Mouse (Mus musculus): Measurements from ENCODE around the gene Cdc25a. TPM values are rescaled to one million over a fixed set of nuclear protein-coding genes. Genes with fewer than 3 reads are reported as not detected.

Gene Cdc25a
- total RNA-seq, 2 experiments from 2014 or later = 4.3 to 5.0 TPM

DNA sequence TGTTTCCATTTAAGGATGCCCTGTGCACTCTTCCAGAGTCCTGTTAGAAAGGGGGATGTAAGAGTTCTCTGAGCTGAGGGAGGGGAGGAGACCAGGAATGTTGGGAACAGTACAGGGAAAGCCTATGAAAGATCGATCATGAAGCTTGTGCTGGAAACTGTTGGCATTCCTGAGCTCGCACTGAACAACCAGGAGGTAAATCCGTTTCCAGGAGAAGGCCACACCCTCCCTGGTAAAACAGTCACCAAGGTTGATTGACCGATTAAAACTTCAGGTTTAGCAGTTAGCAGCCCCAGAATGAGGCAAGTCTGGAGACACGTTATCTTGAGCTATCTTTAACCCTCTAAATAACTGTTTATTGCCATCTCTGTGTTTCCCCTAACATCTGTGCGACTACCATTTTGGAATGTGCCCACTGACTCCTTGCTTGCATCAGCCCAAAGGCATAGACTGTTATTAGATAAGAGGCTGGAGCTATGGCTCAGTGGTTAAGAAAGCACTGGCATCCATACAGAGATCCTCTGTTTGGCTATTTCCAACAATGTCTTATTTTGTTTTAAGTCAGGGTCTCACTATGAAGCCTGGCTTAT lies 4.3 kb upstream of the Cdc25a start:
- intact Hi-C loops (cut with DNase I) = no loop called here
- no peak overlapping the region for H3K27ac ChIP-seq

DNA sequence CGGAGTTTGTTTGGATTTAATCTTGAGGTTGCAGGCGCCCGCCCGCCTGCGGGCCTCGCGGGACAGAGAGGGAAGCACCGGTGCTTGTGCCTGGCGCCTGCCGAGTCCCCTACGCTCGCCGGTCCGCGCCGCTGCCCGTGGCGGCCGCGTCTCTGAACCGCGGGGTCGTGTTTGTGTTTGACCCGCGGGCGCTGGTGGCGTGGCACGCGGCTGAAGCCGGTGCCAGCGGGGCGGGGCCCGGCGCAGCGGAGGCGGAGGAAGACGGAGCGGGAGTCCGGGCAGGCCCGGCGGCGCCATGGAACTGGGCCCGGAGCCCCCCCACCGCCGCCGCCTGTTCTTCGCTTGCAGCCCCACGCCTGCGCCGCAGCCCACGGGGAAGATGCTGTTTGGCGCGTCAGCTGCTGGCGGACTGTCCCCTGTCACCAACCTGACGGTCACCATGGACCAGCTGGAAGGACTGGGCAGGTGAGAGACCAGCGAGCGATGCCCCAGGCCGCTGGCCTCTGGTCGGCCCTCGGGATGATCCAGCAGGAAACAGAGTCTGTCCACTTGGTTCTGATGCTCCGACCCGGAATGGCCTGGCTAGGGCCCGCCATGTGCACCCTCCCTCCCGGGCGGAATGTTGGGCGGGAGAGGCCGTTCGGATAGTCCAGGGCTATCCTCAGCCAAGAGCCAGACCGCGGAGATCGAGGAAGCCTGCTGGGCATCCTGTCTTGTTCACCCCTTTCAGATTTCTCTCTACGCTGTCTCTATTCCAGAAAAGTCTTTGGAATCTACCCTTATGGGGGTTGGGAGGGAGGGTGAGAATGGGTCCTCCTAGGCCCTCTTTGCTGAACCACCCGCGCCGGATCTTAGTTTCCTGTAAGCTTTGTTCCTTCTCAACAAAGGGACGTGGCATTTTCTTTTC lies 569 bp downstream of the Cdc25a start:
- Histone ChIP-seq H3K27ac (peak overlapping the region; percentile 87), H3K4me3 (peak overlapping the region; percentile 86)
- TF ChIP-seq CTCF (IDR thresholded peaks at IDR 0.05) = no peak
- DNase-seq = peak; percentile 84
- intact Hi-C loops (cut with DNase I) = no loop called here

More for the DNA sequence above, 4.3 kb upstream of the Cdc25a start:
- TF ChIP-seq CTCF (IDR thresholded peaks at IDR 0.05) = no peak
- DNase-seq = no peak
- no peak overlapping the region for H3K4me3 ChIP-seq

DNA sequence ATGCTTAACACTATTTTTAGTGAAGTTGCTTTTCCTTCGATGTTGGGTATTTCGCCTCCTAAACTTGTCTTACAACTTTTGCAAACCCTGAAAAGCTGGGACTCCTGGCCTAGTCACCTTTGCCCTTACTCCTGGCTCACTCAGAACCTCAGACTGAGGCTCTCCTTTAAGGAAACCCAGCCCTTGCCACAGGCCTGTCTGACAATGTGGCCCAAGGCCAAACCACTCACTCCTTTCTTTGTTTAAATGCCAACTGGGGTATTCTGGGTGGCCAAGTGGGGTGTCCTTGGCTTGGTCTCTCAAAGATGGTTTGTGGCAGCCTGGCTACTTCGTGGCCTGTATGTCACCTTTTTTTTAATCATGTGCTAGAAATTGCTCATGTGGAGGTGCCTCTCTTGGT lies 1.4 kb downstream of the Cdc25a start:
- no peak for TF ChIP-seq CTCF (IDR thresholded peaks at IDR 0.05)
- peak overlapping the region; percentile 87; the same call in 1 of the 2 replicates for H3K27ac ChIP-seq
- peak overlapping the region; percentile 86 for H3K4me3 ChIP-seq
- no peak for DNase-seq
- intact Hi-C loops (cut with DNase I) = no loop called here

DNA sequence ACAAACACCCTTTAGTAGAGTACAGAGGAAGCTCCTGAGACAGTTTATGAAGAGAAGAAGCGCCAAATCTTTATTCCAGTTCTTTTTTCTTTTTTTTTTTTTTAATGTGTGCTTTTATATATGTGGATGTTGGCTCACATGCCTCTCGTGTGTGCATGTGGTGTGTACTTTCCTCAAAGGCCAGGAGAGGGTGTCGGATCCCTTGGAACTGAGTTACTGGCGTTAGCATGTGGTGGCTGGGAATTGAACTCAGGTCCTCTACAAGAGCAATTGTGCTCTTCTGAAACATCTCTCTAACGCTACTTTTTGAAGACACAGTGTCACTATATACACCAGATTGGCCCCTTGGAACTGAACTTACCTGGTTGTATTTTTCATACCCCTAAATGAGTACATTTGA lies 2.3 kb downstream of the Cdc25a start:
- TF ChIP-seq CTCF (IDR thresholded peaks at IDR 0.05) = no peak
- Histone ChIP-seq H3K27ac (no peak overlapping the region), H3K4me3 (no peak overlapping the region)
- DNase-seq = no peak
- intact Hi-C loops (cut with DNase I) = no loop called here

DNA sequence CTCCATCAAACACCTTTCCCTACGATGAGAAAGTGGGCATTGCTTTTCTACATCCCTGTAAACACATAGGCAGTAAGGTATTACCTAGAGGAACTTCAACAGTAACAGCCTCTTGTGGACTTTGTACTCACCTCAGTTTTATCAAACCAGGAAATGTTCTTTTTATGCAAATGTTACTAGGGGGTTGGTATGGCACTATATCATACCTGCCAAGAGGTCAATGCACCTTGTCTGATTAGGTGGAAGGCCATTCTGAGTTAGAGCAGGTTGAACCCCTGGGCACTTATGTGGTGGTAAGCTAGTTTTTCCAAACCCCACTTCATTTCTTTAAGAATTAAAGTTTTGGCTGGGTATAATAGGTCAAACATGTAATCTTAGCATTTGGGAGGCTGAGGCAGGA lies 3.9 kb downstream of the Cdc25a start:
- no peak for TF ChIP-seq CTCF (IDR thresholded peaks at IDR 0.05)
- intact Hi-C loops (cut with DNase I) = no loop called here
- DNase-seq = no peak
- no peak overlapping the region for H3K27ac ChIP-seq
- no peak overlapping the region for H3K4me3 ChIP-seq

DNA sequence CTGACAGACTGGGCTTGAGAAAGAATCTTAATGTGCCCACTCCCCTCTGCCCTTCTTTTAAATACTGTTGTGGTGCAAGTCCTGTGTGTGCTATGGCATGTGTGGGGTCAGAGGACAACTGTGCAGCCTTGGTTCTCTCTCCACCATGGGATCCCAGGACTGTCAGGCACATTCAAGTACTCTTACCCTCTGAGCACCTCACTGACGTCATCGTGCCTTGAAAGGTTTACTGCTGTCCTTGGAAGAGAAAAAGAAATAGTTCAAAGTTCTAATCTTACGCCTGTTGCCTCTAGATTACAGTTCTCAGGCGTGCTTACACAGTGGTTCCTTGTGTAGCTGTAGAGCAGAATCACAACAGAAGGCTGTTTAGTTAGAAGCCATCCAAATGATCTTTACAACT lies 10.9 kb downstream of the Cdc25a start:
- no peak overlapping the region for H3K27ac ChIP-seq
- no peak for TF ChIP-seq CTCF (IDR thresholded peaks at IDR 0.05)
- intact Hi-C loops (cut with DNase I) = no loop called here
- no peak for DNase-seq
- no peak overlapping the region for H3K4me3 ChIP-seq

DNA sequence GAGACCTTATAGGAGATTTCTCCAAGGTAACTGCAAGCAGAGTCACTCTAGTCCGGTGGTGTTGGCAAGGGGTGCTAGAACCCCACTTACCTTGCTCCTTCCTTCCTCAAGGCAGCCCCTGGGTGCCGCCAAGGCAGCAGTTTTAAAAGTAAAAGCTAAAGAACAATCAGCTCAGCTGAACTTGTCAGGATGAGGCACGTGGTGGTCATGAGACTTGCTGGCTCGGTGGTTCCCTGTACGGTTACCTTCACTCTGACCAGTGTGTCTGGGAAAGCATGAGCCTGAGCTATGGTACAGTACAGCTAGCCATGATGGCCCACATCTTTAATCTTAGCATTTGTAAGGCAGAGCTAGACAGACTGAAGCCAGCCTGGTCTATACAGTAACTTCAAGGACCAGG lies 11.9 kb downstream of the Cdc25a start:
- H3K4me3 ChIP-seq = no peak overlapping the region
- H3K27ac ChIP-seq = no peak overlapping the region
- no peak for DNase-seq
- intact Hi-C loops (cut with DNase I) = no loop called here
- no peak for TF ChIP-seq CTCF (IDR thresholded peaks at IDR 0.05)

DNA sequence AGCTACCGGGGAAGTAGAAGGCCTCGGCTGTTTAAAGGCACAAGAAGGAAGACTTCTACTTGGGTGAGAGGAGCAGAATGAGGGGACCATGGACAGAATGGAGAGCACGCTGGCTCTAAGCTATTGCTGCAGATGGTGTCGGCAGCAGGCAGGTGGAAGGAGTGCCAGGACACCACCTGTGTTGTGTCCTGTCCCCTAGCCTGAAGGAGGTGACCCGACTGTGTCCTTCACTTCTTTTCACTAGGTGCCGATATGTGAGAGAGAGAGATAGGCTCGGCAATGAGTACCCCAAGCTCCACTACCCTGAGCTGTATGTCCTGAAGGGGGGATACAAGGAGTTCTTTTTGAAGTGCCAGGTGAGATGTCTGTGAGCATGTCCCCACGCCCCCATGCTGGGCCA lies 16.1 kb downstream of the Cdc25a start:
- DNase-seq = no peak
- no peak for TF ChIP-seq CTCF (IDR thresholded peaks at IDR 0.05)
- intact Hi-C loops (cut with DNase I) = no loop called here
- no peak overlapping the region for H3K4me3 ChIP-seq
- no peak overlapping the region for H3K27ac ChIP-seq

DNA sequence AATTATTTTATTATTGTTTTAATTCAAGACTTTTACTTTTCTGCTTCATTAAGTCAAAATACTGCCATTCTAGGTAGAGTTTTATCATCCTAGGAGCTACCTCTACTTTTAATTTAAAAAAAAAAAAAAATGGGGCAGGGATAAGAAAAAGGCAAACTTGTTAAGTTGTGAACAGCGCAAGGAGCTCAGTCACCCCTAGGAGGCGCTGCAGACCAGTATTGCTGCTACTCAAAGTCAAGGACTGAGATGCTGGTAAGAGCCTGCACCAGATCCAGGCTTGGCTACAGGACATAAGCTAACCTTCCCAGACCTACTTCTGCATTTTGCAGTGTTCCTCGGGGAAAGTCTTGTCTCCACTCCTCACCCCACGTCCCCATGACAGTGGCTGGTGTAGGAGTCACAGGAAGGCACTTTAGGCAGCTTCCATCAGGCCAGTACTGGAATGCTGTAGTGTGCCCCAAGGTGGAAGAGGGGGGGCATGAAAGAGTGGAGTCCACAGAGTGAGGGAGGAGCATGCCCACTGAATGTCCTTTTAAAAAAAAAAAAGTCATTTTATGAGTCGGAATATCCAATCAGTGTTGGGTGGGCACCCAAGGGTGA lies 17.4 kb downstream of the Cdc25a start:
- no peak overlapping the region for H3K4me3 ChIP-seq
- intact Hi-C loops (cut with DNase I) = loop anchor here (2.0 kb wide), 1 partner anchor 404 kb away; no protein-coding TSS in a partner anchor
- TF ChIP-seq CTCF (IDR thresholded peaks at IDR 0.05) = peak; percentile 96
- DNase-seq = peak; percentile 89
- 0 out of 2 replicates have a peak overlapping the region, but pooled peaks have one; percentile 1 for H3K27ac ChIP-seq

DNA sequence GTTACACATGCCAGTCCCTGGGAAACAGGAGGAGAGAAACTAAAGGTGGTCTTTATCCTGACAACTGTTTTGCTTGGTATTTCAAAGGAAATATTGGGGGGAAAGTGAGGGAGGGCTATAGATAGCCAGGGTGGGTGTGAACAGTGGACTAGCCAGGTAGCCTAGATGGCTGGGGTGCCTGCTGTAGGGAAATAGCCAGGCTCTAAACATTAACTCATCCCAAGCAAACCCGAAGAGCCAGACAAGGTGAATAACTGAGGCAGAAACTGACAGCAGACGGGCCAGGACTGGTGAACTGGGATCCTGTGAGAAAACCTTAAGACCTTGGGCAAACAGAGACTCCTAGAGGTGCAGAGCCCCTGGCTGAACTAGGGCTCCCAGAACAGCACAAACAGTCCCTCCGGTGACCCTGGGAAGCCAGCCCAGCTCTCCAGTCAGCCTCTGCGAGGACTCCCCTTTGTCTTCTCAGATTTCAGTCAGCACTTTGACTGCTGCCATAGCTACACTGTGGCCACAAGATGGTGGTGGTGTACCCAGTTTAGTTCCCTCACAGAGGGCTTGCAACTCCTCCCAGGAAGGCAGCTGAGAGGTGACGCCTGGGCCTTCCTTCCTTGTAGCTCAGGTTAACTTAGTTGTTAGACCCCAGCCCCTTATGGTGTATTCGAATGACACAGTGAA lies 19.2 kb downstream of the Cdc25a start:
- Histone ChIP-seq H3K4me3 (peak overlapping the region; percentile 29; the same call in 1 of the 2 replicates), H3K27ac (peak overlapping the region; percentile 93)
- peak; percentile 89 for DNase-seq
- TF ChIP-seq CTCF (IDR thresholded peaks at IDR 0.05) = peak; percentile 90
- intact Hi-C loops (cut with DNase I) = loop anchor here (1.0 to 5.0 kb wide), 4 partner anchors 38 to 206 kb away; no protein-coding TSS in a partner anchor

DNA sequence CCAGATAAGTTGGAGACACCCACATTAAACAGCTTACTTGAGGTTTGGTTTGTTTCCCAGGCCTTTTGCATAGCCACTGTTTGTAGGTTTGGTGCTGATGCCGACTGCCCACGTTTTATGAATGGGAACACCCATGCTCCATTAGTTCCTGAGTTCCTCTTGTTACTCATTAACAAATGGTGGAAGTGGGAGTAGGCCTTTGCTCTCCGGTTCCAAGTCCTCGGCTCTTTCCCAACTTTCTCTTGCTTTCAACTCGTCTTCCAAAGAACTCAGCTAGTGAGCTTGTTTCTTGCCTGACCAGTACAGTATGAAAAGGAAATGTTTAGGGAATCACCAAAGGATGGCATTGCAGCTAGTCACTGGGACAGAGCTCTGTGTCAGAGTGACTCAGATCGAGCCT lies 20.2 kb downstream of the Cdc25a start:
- Histone ChIP-seq H3K27ac (peak overlapping the region; percentile 93), H3K4me3 (no peak overlapping the region)
- intact Hi-C loops (cut with DNase I) = loop anchor here (1.0 to 5.0 kb wide), 3 partner anchors 37 to 205 kb away; no protein-coding TSS in a partner anchor
- peak; percentile 47 for DNase-seq
- no peak for TF ChIP-seq CTCF (IDR thresholded peaks at IDR 0.05)
